Mouse (Mus musculus) erythroid progenitor cell, adult 5-6 weeks (primary cell): ENCODE data around the gene Car10. TPM values are rescaled to one million over a fixed set of nuclear protein-coding genes. Genes with fewer than 3 reads are reported as not detected.

Experiments used
- ATAC-seq: replicated peaks from 2 replicates; pipeline ENCODE4 v1.8.0; 2016; ENCODE audit warnings: moderate number of reproducible peaks, mild to moderate bottlenecking, moderate TSS enrichment, inconsistent platforms; ENCODE audit not compliant: poor library complexity, low FRiP score, severe bottlenecking
- total RNA-seq, 2 experiments: library from RNA; stranded (forward) in 1 of 2; stranded (reverse) in 1 of 2; fragments of 150-400 nt in 1 of 2; fragments of 186-747, 209-891 nt in 1 of 2; gene quantifications; 2 replicates each; pipeline versions ENCODE4 v1.2.3 to v1.2.4; 2015 to 2017; ENCODE audit warnings: low replicate concordance in 2 of 2

Gene Car10
- total RNA-seq, 2 experiments from 2014 or later: not detected

DNA sequence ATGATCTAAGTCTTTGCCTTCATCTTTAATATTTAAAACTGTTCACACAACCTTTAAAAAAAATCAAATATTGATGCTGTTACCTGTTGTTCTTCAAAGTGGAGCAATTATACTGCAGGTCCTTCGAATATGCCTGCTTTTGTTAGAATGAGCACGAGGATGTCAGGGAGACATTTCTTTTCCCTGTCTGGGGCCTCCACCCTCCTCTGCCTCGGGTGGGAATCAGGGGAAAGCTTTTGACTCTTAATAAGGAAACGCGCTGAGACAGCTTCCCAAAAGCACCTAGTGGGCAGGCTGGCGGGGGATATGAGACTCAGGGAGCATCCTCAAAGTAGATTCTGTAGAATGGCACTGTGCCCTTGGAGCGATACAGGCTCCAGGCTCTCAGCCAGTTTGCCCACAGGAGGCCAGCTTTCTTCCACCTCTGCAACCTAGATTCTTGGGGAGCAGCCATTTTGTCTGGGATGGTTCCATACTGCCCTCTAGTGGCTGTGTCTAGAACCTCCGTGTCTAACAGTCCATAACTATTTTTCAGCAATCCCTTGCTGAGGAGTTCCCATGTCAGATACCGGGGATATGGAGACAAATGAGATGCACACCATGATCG lies 373.8 kb downstream of the Car10 start:
- no peak for ATAC-seq

DNA sequence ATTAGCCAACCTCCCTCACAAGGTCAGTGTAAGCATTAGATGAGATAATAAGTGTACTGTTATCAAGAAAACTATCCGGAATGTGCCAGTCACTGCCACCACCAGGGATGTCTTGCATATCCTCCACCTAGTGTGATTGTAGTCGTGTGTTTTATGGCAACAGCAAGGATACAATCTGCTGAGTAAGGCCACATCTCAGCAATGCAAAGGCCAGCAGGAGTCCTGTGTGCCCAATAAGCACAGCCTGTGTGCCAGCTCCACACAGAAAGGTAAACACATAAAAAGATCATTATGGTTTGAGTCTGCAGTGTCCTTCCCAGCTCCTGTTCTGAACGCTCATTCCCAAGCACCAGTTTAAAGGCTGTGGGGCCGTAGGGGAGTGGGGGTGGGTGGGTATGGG lies 386.8 kb downstream of the Car10 start:
- ATAC-seq: no peak

DNA sequence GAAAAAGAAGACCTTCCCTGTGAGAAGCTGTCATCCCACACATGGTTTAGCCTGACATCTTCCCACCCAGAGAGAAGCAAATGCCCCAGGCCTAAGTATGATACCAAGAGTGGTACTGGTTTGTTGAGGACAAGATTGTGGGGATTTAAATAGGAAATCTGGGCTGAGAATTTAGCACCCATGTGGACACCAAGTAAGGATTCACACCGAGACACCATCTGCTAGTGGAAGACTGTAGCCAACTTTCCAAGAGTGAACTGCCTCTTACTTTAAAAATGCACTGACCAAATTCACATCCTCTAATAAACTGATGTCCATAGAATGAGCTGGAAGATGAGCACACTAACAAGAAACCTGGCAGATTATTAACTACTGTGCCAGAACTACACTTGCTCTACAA lies 389.2 kb downstream of the Car10 start:
- no peak for ATAC-seq

DNA sequence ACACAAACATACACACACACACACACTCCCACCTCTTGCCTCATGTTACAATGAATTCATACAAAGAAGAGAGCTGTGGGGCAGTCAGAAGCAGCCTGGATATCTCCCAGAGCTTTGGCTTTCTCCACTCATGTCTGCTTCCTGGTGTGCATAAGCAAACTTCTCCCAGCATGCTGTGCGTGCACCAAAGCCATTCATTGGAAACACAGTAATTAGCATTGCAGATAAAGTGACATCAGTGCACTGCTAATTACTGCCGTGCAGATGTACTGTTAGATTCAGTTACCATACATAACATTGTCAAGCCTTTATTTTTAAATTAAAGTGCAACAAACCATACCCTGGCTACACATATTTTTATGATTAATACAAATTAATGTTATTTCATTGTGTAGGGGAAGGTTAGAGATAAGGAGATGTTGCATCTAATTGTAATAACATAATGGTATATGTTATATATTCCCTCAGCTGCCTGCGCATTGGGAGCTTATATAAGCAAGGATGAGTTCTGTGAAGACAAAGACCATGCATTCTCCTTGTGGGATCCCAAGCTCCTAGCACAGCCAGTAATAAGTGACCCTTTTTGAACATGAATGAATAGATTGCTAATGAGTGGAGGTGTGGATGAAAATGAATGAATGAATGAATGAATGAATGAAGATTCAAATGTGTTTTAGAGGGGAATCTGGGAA lies 390.2 kb downstream of the Car10 start:
- no peak for ATAC-seq

GRCm38 (mm10) chr11:93490211-93490820 lies 392.5 kb downstream of the Car10 start:
- ATAC-seq: no peak

- ATAC-seq: no peak
Observed at GRCm38 (mm10) chr11:93497896-93498295, 400.1 kb downstream of the Car10 start.

DNA sequence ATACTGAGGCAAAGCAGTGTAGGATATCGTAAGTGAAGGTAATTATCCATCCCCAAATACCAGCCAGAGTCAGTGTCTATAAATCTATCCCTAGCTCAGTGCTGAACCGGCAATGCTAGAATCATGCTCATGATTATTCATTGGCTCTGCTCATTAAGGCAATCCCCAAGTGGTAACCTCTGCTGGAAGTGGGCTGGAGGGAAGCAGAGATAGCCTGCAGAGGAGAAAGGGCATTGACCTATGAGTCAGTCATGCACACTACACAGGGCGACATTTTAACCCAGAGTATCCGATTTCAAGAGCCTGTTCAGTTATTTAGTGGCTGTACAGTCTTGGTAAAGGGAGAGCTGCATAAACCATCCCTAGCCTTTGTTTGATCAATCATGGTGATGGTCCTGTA lies 402.6 kb downstream of the Car10 start:
- no peak for ATAC-seq

DNA sequence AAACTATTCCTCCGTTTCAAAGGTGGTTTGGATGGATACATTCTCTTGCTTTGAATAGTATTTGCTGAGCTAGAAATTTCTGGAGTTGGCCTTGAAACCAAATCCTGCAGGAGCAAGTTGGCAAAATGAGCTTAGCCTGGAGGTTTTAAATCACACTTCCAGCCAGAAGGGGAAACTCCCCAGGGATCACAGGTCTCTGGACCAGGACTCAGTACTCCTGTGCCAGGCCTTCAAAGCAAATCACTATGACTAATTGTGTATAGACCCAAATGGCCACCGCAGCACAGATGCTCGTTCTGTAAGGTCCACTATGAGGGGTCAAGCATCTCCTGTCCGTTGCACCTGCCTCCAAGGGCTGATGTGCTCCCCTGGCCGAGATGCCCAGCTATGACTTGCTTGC lies 403.8 kb downstream of the Car10 start:
- no peak for ATAC-seq

- no peak for ATAC-seq
Observed at GRCm38 (mm10) chr11:93502864-93503263, 405.0 kb downstream of the Car10 start.

GRCm38 (mm10) chr11:93503469-93503868 lies 405.6 kb downstream of the Car10 start:
- no peak for ATAC-seq

- no peak for ATAC-seq
Observed at GRCm38 (mm10) chr11:93509527-93510235, 411.9 kb downstream of the Car10 start.

DNA sequence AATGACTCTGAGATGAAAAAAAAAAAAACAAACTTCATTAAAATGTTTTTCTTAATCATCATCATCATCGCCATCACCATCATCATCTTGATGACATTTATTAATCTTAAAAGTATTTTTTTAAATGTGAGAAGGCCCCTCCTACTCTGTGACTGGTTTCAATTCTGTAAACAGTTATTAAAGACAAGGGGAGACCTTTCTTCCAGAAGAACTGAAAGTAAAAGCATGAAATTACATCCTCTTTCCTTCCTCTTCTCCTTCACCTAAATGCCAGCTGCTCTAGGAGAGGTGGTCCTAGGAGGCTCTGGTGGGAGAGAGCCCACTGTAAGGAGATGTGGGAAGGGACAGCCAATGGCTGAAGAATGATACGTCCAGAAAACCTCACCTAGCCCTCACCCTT lies 415.0 kb downstream of the Car10 start:
- no peak for ATAC-seq

GRCm38 (mm10) chr11:93514396-93514795 lies 416.6 kb downstream of the Car10 start:
- ATAC-seq: no peak

DNA sequence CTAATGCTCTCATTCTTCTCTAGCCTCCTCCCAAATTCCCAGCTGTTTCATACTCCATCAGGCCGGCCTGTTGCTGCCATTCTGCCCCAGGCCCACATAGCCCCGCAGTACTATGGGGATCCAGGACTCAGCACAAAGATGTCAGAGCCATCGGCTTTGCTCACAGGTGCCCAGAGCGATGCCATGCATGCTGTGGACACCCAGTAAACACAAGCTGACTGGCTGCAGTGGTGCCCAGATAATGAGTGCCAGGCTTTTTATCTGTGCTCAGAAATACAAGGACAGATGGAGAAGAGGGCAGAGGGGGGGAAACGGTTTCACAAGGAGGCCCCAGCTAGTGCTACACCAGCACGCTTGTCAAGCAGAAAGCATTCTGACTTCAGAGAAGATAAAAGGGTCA lies 417.7 kb downstream of the Car10 start:
- no peak for ATAC-seq

- ATAC-seq: no peak
Observed at GRCm38 (mm10) chr11:93516216-93516615, 418.4 kb downstream of the Car10 start.

GRCm38 (mm10) chr11:93516946-93517345 lies 419.1 kb downstream of the Car10 start:
- ATAC-seq: no peak

GRCm38 (mm10) chr11:93522501-93522900 lies 424.7 kb downstream of the Car10 start:
- no peak for ATAC-seq

- no peak for ATAC-seq
Observed at GRCm38 (mm10) chr11:93525921-93526320, 428.1 kb downstream of the Car10 start.

DNA sequence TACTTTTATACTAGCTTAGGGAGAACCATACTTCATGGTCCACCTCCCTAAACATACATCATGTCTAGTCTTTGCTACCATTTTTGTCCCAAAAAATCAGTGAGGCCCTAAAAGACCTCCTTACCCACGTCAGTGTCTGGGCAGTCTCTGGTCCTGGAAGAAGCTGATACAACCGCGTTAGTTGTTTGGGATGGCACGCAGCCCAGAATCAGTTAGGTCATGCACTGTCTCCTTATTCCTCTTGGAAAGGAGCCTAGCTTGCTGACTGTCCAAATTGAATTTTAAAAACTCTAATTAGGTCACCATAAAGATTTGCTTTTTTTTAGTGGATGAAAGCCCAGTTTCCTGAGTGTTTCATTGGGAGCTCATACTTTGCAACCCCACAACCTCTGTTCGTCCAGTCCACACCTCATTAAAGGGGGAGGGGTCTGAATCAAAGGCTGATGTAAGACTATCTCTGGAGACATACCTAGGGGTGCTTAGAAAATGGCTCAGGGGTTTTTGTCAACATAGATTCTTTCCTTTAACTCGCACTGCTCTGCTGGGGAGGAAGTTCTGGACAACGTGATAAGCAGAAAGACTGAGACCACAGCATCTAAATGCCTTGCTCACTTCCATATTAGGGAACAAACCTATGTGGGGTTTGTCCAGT lies 433.3 kb downstream of the Car10 start:
- no peak for ATAC-seq

GRCm38 (mm10) chr11:93536244-93536643 lies 438.4 kb downstream of the Car10 start:
- no peak for ATAC-seq
